Mouse (Mus musculus) cerebellum, adult 18-20 months (tissue): ENCODE measurements around the gene Aebp2.
"Not testable (repeated sequence)": the region's sequence is repeated elsewhere in the genome, so short reads cannot be mapped to it uniquely, and the experiment has no call there.

Experiments used
- DNase-seq, 2 experiments: peaks; one replicate each; pipeline ENCODE4 v3.0.0; 2021

Gene Aebp2

DNA sequence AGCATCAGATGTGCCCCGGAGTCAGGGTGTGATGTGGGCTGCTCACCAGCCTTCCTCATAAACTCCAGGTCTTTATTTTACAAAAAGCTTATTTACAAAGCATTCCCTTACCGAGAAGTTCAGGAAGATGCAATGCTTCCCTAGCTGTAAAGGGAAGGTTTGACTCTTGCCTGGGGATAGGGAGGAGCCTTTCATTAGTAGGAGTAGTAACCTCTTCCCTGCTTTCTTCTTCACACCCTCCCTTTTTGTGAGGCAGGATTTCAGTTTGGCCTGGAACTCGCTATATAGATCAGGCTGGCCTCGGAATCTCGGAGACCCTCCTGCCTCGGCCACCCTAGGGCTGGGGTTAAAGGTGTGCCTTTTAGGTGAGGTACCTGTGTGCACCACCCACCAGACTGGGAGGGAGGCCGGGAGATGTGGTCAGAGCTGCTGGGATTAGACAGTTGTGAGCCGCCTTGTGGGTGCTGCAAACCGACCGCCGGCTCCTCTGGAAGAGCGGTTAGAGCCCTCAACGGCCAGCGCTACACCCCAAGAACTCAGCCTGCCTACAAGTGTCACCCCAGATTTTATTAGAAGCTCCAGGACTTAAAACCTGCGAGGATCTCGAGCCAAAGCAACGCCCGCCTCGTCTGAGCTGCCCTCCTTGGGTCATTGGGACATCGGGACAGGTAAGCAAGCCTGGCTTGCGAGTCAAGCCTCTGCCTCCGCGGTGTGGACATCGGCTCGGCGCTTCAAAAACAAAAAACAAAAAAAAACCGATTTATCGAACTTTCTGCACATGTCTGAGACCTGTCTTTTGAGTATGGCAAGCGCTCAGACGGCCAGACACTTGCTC is at the start of gene Aebp2:
Gene Aebp2 (plus strand): TSS at position 273 of the 835 bp plus-strand sequence.
- DNase-seq: peak in 1 of 2 experiments; percentile 29

DNA sequence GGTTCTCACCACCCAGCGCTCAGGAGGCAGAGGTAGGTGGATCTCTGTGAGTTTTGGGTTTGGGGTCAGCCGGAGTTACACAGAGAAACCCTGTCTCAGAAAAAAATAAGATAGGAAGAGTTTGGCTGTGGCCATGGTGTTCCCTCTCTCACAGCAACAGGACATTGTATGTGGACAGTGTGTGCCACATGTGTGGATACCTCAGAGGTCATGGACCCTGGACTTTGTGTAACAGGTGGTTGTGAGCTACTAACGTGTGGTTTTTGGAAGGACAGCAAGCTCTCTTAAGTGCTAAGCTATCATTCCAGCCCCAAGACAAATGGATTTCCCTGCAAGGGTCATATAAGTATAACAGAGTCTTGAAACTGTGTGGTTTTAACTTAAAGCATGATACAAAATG is 47.5 kb upstream of the Aebp2 start:
- no peak for DNase-seq

DNA sequence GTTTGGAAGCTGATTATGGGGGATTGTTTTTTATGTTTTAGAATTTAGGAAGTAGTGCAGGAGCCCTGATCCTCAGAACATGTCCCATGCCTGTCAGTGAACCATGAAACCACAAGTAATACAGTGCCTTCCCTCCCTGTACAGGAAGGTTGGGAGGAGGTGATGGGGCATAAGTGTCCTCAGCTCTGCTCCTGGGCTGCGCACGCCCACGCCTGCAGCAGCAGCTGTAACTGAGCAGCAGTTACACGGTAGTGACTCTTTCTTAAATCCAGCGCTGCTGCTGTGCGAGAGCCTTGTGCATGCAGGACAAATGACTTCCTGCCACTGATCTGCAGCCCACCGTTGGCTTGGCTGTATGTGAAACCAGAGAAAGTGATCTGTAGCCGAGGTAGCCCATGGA is 46.3 kb upstream of the Aebp2 start:
- DNase-seq: no peak

DNA sequence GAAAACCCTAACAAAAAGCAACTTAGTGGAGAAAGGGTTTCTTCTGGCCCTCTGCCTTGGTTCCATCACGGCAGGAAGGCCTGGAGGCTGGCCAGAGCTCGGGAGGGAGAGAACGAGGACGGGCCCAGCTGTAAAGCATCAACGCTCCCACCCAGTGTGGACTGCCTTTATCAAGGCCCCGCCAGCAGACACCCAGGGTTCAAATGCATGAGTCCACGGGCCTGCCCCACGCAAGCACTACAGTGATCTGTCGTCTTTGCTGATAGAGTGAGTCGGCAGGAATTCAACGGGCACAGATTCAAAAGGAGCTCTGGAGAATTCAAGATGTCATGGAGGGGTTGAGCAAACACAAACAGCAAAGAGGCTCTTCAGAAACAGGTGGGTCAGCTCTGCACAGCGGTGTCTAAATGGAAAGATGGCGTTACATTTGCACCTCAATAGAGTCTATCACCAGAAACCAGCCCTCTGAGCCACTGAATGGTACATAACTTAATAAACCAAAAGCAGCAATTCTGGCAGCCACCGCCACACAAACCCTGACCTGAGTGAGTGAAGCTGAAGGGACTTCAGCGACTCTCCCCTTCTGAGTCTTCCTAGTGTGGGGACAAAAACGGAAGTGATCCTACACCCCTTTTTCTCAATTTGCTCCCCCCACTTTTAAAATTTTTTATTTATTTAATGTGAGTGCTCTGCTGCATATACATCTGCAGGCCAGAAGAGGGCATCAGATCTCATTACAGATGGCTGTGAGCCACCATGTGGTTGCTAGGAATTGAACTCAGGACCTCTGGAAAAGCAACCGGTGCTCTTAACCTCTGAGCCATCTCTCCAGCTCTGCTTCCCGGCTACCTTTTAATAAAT is 45.3 kb upstream of the Aebp2 start:
- DNase-seq: no peak

DNA sequence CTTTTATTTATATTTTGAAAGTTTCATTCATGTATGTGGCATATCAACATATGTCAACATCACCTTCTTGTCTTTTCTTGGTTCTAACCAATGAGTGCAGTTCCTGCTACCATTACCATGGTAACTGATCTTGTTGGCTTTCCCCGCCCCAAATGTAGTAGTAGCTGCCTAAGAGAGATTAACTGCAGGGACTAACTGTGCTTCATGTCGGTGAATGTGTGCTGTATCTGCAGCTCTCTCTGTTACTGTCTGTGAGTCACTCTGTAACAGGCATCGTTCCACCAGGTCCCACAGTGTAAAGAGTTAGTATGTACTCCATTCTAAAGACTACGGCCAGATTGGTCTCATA is 44.7 kb upstream of the Aebp2 start:
- no peak for DNase-seq

DNA sequence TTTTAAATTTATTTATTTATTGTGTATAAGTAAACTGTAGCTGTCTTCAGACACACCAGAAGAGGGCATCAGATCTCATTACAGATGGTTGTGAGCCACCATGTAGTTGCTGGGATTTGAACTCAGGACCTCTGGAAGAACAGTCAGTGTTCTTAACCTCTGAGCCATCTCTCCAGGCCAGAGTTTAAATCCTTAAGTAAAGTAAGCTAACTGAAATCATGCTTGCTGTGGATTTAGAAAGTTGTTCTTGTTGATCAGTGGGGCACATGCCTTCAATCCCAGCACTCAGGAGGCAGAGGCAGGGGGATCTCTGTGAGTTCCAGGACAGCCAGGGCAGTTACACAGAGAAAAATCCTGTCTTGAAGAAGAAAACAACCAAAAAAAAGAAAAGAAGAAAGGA is 43.5 kb upstream of the Aebp2 start:
- not testable (repeated sequence) for DNase-seq

DNA sequence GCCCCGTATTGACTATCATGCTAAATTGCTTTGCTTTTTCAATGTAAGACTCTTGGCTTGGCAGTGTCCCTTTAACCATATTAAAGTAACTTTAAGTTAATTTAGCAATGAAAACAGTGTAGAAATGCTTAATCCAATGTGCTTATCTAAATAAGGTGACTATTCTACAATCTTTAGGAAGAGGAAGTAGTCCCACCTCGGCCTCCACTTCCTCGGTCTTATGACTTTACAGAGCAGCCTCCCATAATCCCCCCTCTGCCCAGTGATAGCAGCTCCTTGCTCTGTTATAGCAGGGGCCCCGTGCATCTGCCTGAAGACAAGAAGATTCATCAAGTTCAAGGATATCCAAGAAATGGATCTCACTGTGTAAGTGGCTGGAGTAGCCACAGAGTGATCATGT is 42.3 kb upstream of the Aebp2 start:
- no peak for DNase-seq

DNA sequence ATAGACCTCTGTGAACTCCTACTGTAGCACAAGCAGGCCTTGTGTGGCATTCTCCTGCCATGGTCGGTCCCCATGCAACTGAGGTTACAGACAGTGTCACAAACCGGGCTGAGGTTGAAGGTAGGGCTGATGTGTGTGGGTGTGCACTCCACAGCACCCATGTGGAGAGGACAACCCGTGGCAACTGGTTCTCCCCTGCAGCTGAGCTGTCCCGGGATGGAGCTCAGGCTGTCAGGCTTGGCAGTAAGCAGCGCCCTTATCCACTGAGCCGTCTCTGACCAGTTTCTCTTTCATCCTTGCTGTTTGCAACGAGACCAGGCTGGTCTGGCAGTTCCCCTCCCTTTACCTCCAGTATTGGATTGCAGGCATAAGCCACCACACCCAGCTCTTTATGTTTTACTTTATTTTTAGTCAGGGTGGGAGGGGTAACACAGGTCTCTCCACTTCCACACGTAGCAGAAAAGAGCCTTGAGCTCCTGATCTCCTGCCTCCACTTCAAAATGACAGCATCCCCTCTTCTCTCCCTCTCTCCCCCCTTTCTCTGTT is 35.7 kb upstream of the Aebp2 start:
- DNase-seq: no peak

DNA sequence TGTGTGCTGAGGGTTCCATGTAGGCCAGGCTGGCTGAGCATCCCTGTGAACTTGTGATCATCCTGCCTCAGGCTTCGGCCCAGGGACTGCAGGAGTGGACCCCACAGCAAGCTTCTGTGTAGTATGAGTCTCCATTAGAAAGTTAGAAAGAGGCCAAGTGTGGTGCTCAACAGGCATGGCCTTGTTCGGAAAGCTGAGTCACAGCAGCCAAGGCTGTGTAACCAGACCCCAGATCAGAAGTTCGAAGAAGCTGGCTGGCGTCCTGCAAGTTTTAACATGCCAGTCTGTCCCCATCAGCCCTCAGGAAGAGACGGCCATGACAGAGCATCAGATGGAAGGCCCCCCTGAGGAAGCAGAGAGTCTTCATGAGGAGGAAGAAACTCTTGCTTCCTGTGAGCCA is 31.1 kb upstream of the Aebp2 start:
- no peak for DNase-seq

DNA sequence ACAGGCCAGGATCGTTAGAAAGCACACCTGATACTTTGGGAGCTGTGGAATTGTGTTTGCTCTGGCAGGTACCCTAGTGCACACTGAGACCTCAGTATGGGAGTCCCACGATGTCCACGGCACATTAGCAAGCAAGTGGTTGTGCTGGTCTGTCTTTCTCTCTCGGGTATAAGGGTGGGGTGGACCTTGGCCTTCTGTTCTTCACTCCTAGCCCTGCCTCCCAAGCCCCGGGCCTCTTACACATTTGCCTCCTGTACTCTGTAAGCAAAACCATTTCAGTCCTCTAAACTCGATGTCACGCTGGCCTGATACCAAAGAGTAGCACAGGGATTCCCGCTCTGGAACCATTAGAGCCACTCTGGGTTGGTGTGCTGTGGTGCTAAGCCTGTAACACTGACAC is 29.8 kb upstream of the Aebp2 start:
- DNase-seq: no peak

DNA sequence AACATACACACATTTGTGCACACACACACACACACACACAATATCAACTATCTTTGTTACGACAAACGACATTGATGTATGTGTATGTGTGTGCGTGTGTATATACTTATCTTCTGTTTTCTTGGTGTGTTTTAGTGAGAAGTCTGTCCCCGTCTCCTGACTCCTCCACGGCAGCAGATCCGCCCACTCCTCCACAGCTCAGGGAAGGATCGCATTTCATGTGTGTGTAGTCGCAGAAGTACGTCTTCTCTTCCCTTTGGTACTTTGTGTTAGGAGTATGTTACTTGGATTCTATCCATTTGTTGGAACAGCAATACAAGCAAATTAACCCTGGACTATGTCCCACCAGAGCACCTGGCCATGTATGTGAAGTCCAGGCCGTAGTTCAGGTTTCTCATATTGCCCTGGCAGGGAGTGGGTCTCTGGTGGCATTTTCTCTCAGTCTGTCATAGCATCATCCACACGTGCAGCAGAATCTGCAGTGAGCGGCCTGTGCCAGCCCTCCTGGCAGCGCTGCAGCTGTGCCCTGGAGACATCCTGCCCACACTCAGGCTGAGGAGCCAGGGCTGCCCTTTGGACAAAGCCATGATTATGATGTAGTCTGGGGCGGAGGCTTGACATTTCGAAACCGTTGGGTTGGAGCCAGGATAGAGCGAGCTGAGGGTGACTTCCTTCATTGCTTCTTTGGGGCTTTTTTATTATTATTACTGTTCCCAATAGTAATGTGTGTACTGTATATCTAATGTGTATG is 28.9 kb upstream of the Aebp2 start:
- DNase-seq: peak; percentile 54 to 59

DNA sequence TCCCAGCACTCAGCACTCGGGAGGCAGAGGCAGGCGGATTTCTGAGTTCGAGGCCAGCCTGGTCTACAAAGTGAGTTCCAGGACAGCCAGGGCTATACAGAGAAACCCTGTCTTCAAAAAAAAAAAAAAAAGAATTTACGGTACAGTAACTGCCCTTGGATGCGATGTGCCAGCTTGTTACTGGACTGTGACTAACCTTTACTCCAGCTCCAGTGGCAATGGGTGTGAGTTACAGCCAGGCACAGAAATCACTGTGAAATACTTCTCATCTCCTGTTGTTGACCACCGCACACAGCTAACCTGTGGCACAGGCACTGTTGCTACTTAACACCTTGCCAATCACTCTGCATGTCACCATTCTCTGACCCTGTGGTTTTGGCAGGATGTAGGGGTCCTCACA is 26.9 kb upstream of the Aebp2 start:
- DNase-seq: not testable (repeated sequence)

DNA sequence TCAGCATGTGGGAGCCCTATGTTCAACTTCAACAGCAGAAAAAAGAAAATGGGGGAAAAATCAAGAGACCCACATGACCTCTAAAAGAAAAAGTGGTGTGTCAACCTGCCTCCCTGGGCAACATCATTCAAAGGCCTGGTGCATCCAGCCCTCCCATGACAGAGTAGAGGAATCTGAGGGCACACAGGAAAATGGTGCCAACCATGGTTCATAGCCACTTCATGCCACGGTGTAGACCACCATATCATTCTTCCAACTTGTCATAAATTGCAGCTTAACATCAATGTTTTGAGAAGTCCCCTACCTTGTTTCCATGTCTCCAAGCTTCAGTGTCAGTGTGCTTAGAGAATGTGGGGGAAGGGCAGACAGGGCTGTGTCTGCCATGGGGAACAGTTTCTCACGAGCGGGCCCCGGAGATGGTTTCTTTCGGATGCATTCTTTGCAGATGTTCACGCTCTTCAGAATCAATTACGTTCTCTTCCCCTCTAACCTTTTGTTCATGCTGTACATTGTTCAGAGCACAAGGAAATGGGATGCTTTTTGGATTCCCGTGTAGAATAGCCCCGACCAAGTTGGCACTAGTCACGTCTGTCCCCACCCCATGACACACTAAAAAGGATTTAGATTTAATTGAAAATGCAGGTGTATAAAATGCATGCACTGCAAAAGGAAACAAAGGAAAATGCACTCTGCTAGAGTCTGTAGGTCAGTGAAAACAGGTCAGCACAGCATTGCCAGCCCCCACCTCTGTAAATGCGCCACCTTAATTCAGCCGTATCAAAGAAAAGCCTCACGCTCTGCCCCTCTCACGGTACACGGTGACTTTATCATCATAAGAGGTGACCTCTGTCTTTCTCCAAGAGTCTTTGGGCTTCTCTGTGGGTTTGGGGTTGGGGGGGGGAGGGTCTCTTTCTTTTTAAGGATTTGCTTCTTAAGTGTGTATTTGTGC is 24.8 kb upstream of the Aebp2 start:
- no peak for DNase-seq

DNA sequence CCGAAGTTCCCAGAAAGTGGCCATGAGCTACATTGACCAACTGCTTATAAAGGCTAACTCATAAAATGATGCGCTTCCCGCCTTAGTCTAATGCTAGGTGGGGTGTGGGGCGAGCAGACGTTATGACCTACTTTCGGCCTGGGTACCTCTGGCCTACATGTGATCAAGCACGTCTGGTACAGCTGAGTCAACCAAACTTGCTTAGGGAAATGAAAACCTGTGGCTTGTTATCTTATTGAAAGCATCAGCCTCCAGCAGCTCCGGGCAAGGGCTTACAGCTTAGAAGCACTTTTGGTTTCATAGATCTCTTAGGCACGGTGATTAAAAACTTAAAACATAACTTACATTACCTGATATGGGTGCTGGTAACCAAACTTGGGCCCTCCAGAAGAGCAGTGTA is 23.9 kb upstream of the Aebp2 start:
- no peak for DNase-seq

DNA sequence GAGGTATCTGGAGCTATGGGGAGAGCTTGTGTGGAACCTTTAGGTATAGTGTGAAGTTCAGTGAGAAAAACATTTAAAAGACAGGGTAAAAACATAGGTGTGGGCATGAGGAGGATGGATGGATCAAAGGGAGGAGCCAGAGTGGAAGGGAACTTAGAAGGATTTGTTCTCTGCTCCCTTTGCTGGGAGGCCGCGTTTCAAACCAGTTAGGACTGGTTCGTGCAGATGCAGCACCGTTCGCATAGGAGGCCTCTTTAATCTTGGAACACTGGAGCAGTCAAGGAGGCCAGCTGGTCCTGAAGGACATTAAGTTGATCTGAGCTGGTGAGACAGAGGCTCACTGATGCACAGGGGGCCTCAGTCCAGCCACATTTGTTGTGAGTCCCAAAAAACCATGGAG is 23.1 kb upstream of the Aebp2 start:
- DNase-seq: no peak

DNA sequence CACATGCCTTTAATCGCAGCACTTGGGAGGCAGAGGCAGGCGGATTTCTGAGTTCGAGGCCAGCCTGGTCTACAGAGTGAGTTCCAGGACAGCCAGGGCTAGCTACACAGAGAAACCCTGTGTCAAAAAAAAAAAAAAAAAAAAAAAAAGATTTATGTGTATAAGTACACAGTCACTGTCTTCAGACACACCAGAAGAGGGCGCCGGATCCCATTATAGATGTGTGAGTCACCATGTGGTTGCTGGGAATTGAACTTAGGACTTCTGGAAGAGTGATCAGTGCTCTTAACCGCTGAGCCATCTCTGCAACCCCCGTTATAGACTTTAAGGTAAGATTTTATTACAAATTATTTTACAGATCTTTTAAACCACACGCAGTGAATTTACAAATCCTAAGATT is 21.8 kb upstream of the Aebp2 start:
- peak in 1 of 2 experiments; percentile 20 for DNase-seq

DNA sequence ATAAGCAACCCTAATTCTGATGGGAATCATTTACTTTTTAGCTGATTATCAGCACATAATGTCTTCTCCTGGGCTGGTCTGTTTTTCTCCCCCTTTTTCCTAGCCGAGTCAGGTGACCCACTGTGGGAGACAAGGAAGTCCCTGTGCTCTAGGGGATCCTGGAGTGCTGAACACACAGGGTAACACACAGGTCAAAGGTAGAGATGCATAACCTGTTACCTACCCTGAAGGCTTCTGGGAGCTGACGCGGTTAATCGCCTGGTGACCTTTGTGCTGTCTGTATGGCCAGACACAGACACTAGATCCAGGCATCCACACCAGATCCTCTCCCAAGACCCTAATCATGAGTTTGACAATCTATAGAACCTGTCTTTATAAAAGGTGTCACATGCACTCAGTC is 21.3 kb upstream of the Aebp2 start:
- DNase-seq: no peak

DNA sequence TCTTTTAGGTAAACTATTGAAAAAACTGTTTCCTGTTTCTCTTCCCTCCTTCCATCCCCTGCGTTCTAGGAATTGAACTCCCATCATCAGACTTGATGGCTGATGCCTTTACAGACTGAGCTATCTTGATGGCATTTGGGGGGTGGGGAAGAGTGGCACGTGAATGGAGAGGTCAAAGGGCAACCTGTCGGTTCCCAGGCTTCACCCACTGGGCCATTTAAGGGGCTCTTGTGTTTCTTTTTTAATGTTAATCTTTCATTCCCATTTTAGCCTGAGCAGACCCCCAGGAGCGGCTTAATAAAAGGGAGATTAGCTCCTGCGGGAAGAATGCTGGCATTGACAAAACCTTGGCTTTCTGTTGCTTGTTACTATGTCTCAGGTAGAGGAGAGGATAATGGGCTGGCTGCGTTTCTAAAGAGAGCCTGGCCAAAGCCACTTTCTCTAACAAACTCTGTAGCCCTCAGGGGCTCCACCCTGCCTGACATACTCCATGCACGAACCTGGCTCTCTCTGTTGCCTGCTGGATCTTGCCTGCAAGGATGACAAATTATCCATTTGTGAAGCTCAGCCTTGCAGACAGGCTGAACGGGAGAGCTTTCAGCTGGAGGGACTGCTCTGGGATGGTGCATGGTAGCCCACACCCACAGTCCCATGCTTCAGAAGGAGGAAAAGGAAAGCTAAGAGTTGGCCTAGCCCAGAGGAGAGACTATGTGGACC is 19.1 kb upstream of the Aebp2 start:
- no peak for DNase-seq

DNA sequence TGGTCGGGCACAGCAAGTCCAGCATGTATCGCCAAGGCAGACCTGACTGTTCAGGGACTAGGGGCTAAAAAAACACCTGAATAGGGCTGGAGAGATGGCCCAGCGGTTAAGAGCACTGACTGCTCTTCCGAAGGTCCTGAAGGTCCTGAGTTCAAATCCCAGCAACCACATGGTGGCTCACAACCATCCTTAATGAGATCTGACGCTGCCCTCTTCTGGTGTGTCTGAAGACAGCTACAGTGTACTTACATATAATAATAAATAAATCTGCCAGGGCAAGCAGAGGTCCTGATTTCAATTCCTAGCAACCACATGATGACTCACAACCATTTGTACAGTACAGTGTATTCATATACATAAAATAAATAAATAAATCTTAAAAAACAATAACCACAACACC is 17.3 kb upstream of the Aebp2 start:
- DNase-seq: not testable (repeated sequence)

DNA sequence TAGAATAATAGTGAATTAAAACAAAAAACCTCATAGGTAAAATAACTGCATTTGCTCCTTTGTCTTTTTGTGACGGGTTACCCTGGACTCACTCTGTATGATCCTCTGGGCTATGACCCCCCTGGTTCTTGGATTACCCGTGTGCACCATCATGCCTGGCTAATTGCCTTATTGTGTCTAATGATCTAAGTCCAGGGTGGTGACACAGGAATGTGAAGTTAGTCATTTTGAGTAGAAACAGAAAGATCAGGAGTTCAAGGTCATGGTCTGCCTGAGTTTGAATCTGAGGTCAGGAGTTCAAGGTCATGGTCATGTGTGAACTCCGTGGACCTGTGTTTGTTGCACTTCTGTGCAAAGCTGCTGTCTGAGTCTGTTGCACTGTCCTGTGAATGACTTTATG is 16.7 kb upstream of the Aebp2 start:
- DNase-seq: no peak

DNA sequence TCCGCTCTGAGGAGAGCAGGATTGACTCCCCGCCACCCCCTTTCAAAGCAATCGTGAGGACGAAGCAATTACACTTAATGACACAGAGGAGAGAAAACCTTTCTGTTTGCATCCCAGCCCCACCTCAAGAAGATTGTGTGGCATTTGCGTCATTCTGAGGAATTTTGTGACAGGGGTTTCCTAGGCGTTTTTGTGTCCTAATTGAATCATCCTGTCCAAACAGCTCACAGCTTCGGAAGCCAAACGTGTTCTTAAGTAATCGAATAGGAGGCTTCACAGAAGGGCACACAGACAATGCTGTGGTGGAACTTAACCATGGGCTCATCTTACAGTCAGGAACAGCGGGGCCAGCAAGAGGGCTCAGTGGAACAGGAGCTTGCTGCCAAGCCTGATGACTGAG is 15.9 kb upstream of the Aebp2 start:
- DNase-seq: no peak
